Mouse (Mus musculus): ENCODE measurements at regions not wholly inside any gene's neighbourhood (a gene's known extent, or its start where the extent isn't known, plus 50 kb on each side); places are given as distances from the start of the nearest gene placed in this dataset.

DNA sequence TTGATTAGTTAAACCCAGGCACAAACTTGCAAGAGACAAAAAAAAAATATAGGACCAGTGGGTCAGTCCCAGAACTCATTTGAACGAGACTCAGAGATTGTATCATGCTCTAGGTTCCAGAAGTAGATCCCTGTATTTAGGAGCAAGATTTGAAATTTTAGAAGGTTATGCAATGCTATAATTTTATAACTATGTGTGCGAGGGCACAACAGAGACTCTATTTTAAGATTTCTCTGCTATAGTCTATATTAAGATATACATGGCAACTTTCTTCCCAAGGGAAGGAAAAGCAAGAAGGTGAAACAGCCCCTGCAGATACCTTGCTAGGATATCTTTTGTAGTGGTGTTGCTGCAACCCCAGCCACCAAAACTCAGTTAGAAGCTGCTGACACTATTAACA, 55.7 kb downstream of the Otor start:
- WGBS = 65% methylated on average over 2 of the region's 2 CpGs
- H3K27ac ChIP-seq (ENCODE audit: low read length) = no peak overlapping the region
- DNase-seq (ENCODE audit: low spot score) = no peak
- no peaks in the 10 kb centered on the region for H3K4me1 ChIP-seq (ENCODE audit: insufficient read depth, low read depth, low read length)
- no peak overlapping the region for H3K4me3 ChIP-seq (ENCODE audit: low read depth, low read length)
- H3K9me3 ChIP-seq (ENCODE audit: low read length) = no peaks in the 10 kb centered on the region
- H3K4me2 ChIP-seq (replicated peaks; ENCODE audit: low read depth, low read length) = no peak overlapping the region
- TF ChIP-seq CTCF (IDR thresholded peaks at IDR 0.05) (no peak), EP300 (IDR thresholded peaks at IDR 0.05) (no peak)
- no peaks in the 10 kb centered on the region for H3K36me3 ChIP-seq (ENCODE audit: insufficient read depth, low read length)
- no peak overlapping the region for H3K9ac ChIP-seq (replicated peaks; ENCODE audit: low read depth)
- ATAC-seq = no peak
- no peaks in the 10 kb centered on the region for H3K27me3 ChIP-seq (replicated peaks; ENCODE audit: insufficient read depth, low read length)

- no peak overlapping the region for H3K4me3 ChIP-seq (ENCODE audit: low read depth, low read length)
- H3K4me1 ChIP-seq (ENCODE audit: insufficient read depth, low read depth, low read length) = no peaks in the 10 kb centered on the region
- TF ChIP-seq CTCF (IDR thresholded peaks at IDR 0.05) (no peak), EP300 (IDR thresholded peaks at IDR 0.05) (no peak)
- no peaks in the 10 kb centered on the region for H3K9me3 ChIP-seq (ENCODE audit: low read length)
- H3K4me2 ChIP-seq (replicated peaks; ENCODE audit: low read depth, low read length) = no peak overlapping the region
- DNase-seq (ENCODE audit: low spot score) = no peak
- H3K36me3 ChIP-seq (ENCODE audit: insufficient read depth, low read length) = no peaks in the 10 kb centered on the region
- ATAC-seq = no peak
- WGBS = 52% methylated on average over 3 of the region's 3 CpGs
- no peak overlapping the region for H3K27ac ChIP-seq (ENCODE audit: low read length)
- no peaks in the 10 kb centered on the region for H3K27me3 ChIP-seq (replicated peaks; ENCODE audit: insufficient read depth, low read length)
- H3K9ac ChIP-seq (replicated peaks; ENCODE audit: low read depth) = no peak overlapping the region
These were observed 70.9 kb downstream of the Otor start for GRCm38 (mm10) chr2:143149189-143149588.

DNA sequence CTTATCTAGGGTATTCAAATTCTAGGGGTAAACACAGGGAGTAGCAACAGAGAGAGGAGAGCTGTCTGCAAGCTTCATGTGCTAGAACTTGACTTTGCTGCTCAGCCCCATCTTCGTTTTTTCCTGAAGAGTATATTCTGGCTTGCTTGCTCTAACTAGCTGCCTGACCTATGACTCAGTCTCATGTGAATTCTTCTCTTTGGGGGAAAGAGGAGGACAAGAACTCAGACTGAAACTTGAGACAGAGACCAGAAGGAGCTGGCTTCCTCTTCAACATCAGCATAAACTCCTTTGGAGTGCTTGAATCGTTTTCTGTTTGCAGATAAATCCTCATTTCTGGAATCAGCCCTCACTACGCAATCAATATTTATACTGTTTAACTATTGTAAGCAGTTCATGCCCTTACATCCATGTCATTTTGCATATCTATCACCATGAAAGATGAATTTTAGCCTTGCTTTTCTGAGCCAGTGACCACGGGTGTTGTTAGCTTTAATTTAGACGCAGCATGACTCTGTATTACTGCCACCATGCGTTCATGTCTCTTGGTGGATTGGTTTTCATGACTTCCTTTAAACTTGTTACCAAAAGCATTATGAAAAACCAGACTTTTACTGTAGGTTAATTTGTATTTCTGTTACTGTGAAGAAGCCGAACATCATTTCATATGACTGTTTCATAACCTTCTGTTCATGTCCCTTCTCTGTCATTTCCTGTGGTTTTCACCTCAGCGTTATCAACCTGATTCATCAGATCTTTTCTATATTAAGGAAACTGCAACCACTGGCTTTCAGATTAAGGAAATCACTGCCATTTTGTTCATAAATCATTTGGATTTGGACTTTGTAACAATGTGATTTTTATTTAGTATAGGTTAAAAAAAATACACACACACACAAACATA, 86.1 kb downstream of the Otor start:
- 79% methylated on average over 8 of the region's 8 CpGs for WGBS
- TF ChIP-seq EP300 (IDR thresholded peaks at IDR 0.05) (no peak), CTCF (IDR thresholded peaks at IDR 0.05) (no peak)
- no peak for DNase-seq (ENCODE audit: low spot score)

GRCm38 (mm10) chr2:143166771-143167170, 88.5 kb downstream of the Otor start:
- WGBS = 61% methylated on average over 3 of the region's 3 CpGs
- Histone ChIP-seq H3K4me2 (replicated peaks; ENCODE audit: low read depth, low read length) (no peak overlapping the region), H3K4me3 (ENCODE audit: low read depth, low read length) (no peak overlapping the region), H3K27me3 (replicated peaks; ENCODE audit: insufficient read depth, low read length) (no peaks in the 10 kb centered on the region), H3K9me3 (ENCODE audit: low read length) (no peaks in the 10 kb centered on the region), H3K36me3 (ENCODE audit: insufficient read depth, low read length) (no peaks in the 10 kb centered on the region), H3K27ac (ENCODE audit: low read length) (no peak overlapping the region), H3K9ac (replicated peaks; ENCODE audit: low read depth) (no peak overlapping the region), H3K4me1 (ENCODE audit: insufficient read depth, low read depth, low read length) (no peaks in the 10 kb centered on the region)
- TF ChIP-seq CTCF (IDR thresholded peaks at IDR 0.05) = no peak
- no peak for TF ChIP-seq EP300 (IDR thresholded peaks at IDR 0.05)
- DNase-seq (ENCODE audit: low spot score) = no peak
- ATAC-seq = no peak

More for the DNA sequence above, 86.1 kb downstream of the Otor start:
- no peak overlapping the region for H3K27ac ChIP-seq (ENCODE audit: low read length)
- H3K27me3 ChIP-seq (replicated peaks; ENCODE audit: insufficient read depth, low read length) = no peaks in the 10 kb centered on the region
- H3K9me3 ChIP-seq (ENCODE audit: low read length) = no peaks in the 10 kb centered on the region
- H3K4me1 ChIP-seq (ENCODE audit: insufficient read depth, low read depth, low read length) = no peaks in the 10 kb centered on the region
- ATAC-seq = no peak
- no peaks in the 10 kb centered on the region for H3K36me3 ChIP-seq (ENCODE audit: insufficient read depth, low read length)
- H3K4me3 ChIP-seq (ENCODE audit: low read depth, low read length) = no peak overlapping the region
- H3K9ac ChIP-seq (replicated peaks; ENCODE audit: low read depth) = no peak overlapping the region
- H3K4me2 ChIP-seq (replicated peaks; ENCODE audit: low read depth, low read length) = no peak overlapping the region

- H3K27ac ChIP-seq (ENCODE audit: low read length) = no peak overlapping the region
- H3K36me3 ChIP-seq (ENCODE audit: insufficient read depth, low read length) = no peaks in the 10 kb centered on the region
- no peaks in the 10 kb centered on the region for H3K4me1 ChIP-seq (ENCODE audit: insufficient read depth, low read depth, low read length)
- H3K9ac ChIP-seq (replicated peaks; ENCODE audit: low read depth) = no peak overlapping the region
- WGBS = 67% methylated on average over 2 of the region's 2 CpGs
- H3K27me3 ChIP-seq (replicated peaks; ENCODE audit: insufficient read depth, low read length) = no peaks in the 10 kb centered on the region
- H3K4me2 ChIP-seq (replicated peaks; ENCODE audit: low read depth, low read length) = no peak overlapping the region
- no peaks in the 10 kb centered on the region for H3K9me3 ChIP-seq (ENCODE audit: low read length)
- TF ChIP-seq EP300 (IDR thresholded peaks at IDR 0.05) (no peak), CTCF (IDR thresholded peaks at IDR 0.05) (no peak)
- ATAC-seq (no peak), DNase-seq (ENCODE audit: low spot score) (no peak)
- no peak overlapping the region for H3K4me3 ChIP-seq (ENCODE audit: low read depth, low read length)
These were observed 92.4 kb downstream of the Otor start for GRCm38 (mm10) chr2:143170648-143171047.

- Histone ChIP-seq H3K4me1 (ENCODE audit: insufficient read depth, low read depth, low read length) (no peaks in the 10 kb centered on the region), H3K4me3 (ENCODE audit: low read depth, low read length) (no peak overlapping the region), H3K27me3 (replicated peaks; ENCODE audit: insufficient read depth, low read length) (no peaks in the 10 kb centered on the region), H3K9me3 (ENCODE audit: low read length) (no peaks in the 10 kb centered on the region), H3K27ac (ENCODE audit: low read length) (no peak overlapping the region), H3K4me2 (replicated peaks; ENCODE audit: low read depth, low read length) (no peak overlapping the region), H3K9ac (replicated peaks; ENCODE audit: low read depth) (no peak overlapping the region), H3K36me3 (ENCODE audit: insufficient read depth, low read length) (no peaks in the 10 kb centered on the region)
- WGBS = 61% methylated on average over 3 of the region's 3 CpGs
- no peak for DNase-seq (ENCODE audit: low spot score)
- TF ChIP-seq EP300 (IDR thresholded peaks at IDR 0.05) (no peak), CTCF (IDR thresholded peaks at IDR 0.05) (no peak)
- ATAC-seq = no peak
These were observed 106.3 kb downstream of the Otor start for GRCm38 (mm10) chr2:143184614-143185013.
